ENCODE assay signal across 8 mouse cellular contexts in genomic region chr10:80133226-80133849, GRCm38 (mm10). TPM values are rescaled to one million over a fixed set of nuclear protein-coding genes. Genes with fewer than 3 reads are reported as not detected.
DNase-seq lines count a peak whose midpoint lies in the region; ATAC-seq and TF ChIP-seq lines count a peak whose summit lies in the region.

No protein-coding gene starts in this region.

- H3K27ac ChIP-seq in hindbrain, postnatal 0 days, result no peak overlapping the region
- no peak overlapping the region for H3K27ac ChIP-seq in hindbrain, embryonic 11.5 days (ENCODE audit: low read depth, low read length)
- peak overlapping the region in 1 of 2 experiments; percentile 51; a peak in 2 of 4 replicates for H3K27ac ChIP-seq in heart, embryonic 14.5 days (replicated peaks in 1 of 2; ENCODE audit: control insufficient read depth in 1 of 2, insufficient read depth in 1 of 2, low read depth in 2 of 2, low read length in 2 of 2)

- no peaks in the 10 kb centered on the region for H3K27me3 ChIP-seq in hindbrain, postnatal 0 days (ENCODE audit: insufficient read depth, low read length)
- H3K27me3 ChIP-seq in hindbrain, embryonic 11.5 days (ENCODE audit: control insufficient read depth, insufficient read depth, low read length), result peaks cover 21% of the 10 kb centered on the region
- H3K27me3 ChIP-seq in heart, embryonic 14.5 days (ENCODE audit: control insufficient read depth, insufficient read depth, low read length), result peaks cover 30% of the 10 kb centered on the region
- H3K27me3 ChIP-seq in splenic B cell, adult 2 months (ENCODE audit: control insufficient read depth, insufficient read depth, low read length, poor library complexity, severe bottlenecking), result no peaks in the 10 kb centered on the region

- H3K9ac ChIP-seq in hindbrain, postnatal 0 days (replicated peaks; ENCODE audit: low read length), result no peak overlapping the region
- H3K9ac ChIP-seq in hindbrain, embryonic 11.5 days (ENCODE audit: low read depth, low read length), result no peak overlapping the region
- 0 out of 2 replicates have a peak overlapping the region, but pooled peaks have one; percentile 1 for H3K9ac ChIP-seq in heart, embryonic 14.5 days (ENCODE audit: low read length)

- no peak for ATAC-seq in hindbrain, postnatal 0 days
- ATAC-seq in hindbrain, embryonic 11.5 days (ENCODE audit: low FRiP score), result no peak
- ATAC-seq in heart, embryonic 14.5 days (ENCODE audit: insufficient number of reproducible peaks, insufficient read depth, low FRiP score, low read depth), result peak; percentile 11; the same call in 1 of the 2 replicates

- peaks cover 50% of the 10 kb centered on the region for H3K36me3 ChIP-seq in hindbrain, postnatal 0 days (ENCODE audit: insufficient read depth, low read length)
- peaks cover 11% of the 10 kb centered on the region for H3K36me3 ChIP-seq in hindbrain, embryonic 11.5 days (ENCODE audit: control insufficient read depth, insufficient read depth, low read length)
- H3K36me3 ChIP-seq in heart, embryonic 14.5 days (ENCODE audit: control insufficient read depth, insufficient read depth, low read length), result peaks cover 44% of the 10 kb centered on the region
- peaks cover 4% of the 10 kb centered on the region for H3K36me3 ChIP-seq in splenic B cell, adult 2 months (ENCODE audit: control insufficient read depth, insufficient read depth, low read length, poor library complexity, severe bottlenecking)

- peak; percentile 39 for DNase-seq in hindbrain, postnatal 0 days (ENCODE audit: low spot score)
- DNase-seq in hindbrain, embryonic 11.5 days (ENCODE audit: low spot score), result no peak
- DNase-seq in thymus, postnatal 4 days, result peak; percentile 55
- no peak for DNase-seq in thymus, postnatal 10 days (ENCODE audit: low spot score in 2 of 2)
- peak; percentile 45 for DNase-seq in splenic B cell, adult 2 months (ENCODE audit: low read depth, low spot score)
- no peak for DNase-seq in ovary, postnatal 14 days (ENCODE audit: low spot score)
- DNase-seq in urinary bladder, postnatal 25 days (ENCODE audit: low spot score), result no peak

- WGBS in hindbrain, postnatal 0 days, result 62% methylated on average over 8 of the region's 8 CpGs
- WGBS in hindbrain, embryonic 11.5 days, result 83% methylated on average over 8 of the region's 8 CpGs
- 54% methylated on average over 8 of the region's 8 CpGs for WGBS in heart, embryonic 14.5 days

- TF ChIP-seq CTCF in hindbrain, postnatal 0 days (IDR thresholded peaks at IDR 0.05; ENCODE audit: low read depth), result peak; percentile 27; the same call in 1 of the 2 replicates

- no peak overlapping the region for H3K4me2 ChIP-seq in hindbrain, postnatal 0 days (ENCODE audit: low read depth, low read length)
- H3K4me2 ChIP-seq in hindbrain, embryonic 11.5 days (replicated peaks; ENCODE audit: low read depth, low read length), result no peak overlapping the region
- no peak overlapping the region for H3K4me2 ChIP-seq in heart, embryonic 14.5 days (ENCODE audit: low read length)

- no peak overlapping the region for H3K4me3 ChIP-seq in hindbrain, postnatal 0 days (ENCODE audit: low read length)
- no peak overlapping the region for H3K4me3 ChIP-seq in hindbrain, embryonic 11.5 days (ENCODE audit: low read depth, low read length)
- H3K4me3 ChIP-seq in heart, embryonic 14.5 days (ENCODE audit: control insufficient read depth in 1 of 2, insufficient read depth in 1 of 2, low read depth in 1 of 2, low read length in 2 of 2), result no peak overlapping the region

- H3K9me3 ChIP-seq in hindbrain, postnatal 0 days (ENCODE audit: low read length), result no peaks in the 10 kb centered on the region
- H3K9me3 ChIP-seq in hindbrain, embryonic 11.5 days (ENCODE audit: control insufficient read depth, low read length), result no peaks in the 10 kb centered on the region
- H3K9me3 ChIP-seq in heart, embryonic 14.5 days (ENCODE audit: control insufficient read depth, low read length), result 0 out of 2 replicates have a peak, but pooled peaks cover 3% of the 10 kb centered on the region

- peaks cover 14% of the 10 kb centered on the region for H3K4me1 ChIP-seq in hindbrain, postnatal 0 days (ENCODE audit: insufficient read depth, low read length)
- H3K4me1 ChIP-seq in hindbrain, embryonic 11.5 days (replicated peaks; ENCODE audit: control insufficient read depth, insufficient read depth, low read length), result peaks cover 23% of the 10 kb centered on the region
- H3K4me1 ChIP-seq in heart, embryonic 14.5 days (ENCODE audit: control insufficient read depth in 2 of 2, insufficient read depth in 2 of 2, low read length in 2 of 2), result peaks cover 18 to 37% of the 10 kb centered on the region in 2 experiments

RNA-seq across cellular contexts. Expression of gene Atp5d, which starts 5.1 kb away (rescaled TPM):
- 273 and 303 TPM in 2 replicates for total RNA-seq in hindbrain, postnatal 0 days (2014; rRNA removed)
- polyA plus RNA-seq in hindbrain, postnatal 0 days (2015; fragmentation: Nextera tagmentation; extraction: Ambion mirVana), result 733 and 736 TPM in 2 replicates
- 364 and 371 TPM in 2 replicates for polyA plus RNA-seq in hindbrain, embryonic 11.5 days (2014; fragmentation: Nextera tagmentation; extraction: Ambion mirVana)
- 988 and 1,015 TPM in 2 replicates for polyA plus RNA-seq in heart, embryonic 14.5 days (2014; fragmentation: Nextera tagmentation; extraction: Ambion mirVana)

RNA-seq across cellular contexts. Expression of gene Cbarp, which starts 7.3 kb away (rescaled TPM):
- total RNA-seq in hindbrain, postnatal 0 days (2014; rRNA removed), result 270 and 288 TPM in 2 replicates
- polyA plus RNA-seq in hindbrain, postnatal 0 days (2015; fragmentation: Nextera tagmentation; extraction: Ambion mirVana), result 95.5 and 106 TPM in 2 replicates
- polyA plus RNA-seq in hindbrain, embryonic 11.5 days (2014; fragmentation: Nextera tagmentation; extraction: Ambion mirVana), result 15.1 and 16.7 TPM in 2 replicates
- 1.6 and 2.6 TPM in 2 replicates for polyA plus RNA-seq in heart, embryonic 14.5 days (2014; fragmentation: Nextera tagmentation; extraction: Ambion mirVana)

RNA-seq across cellular contexts. Expression of gene Midn, which starts 14.7 kb away (rescaled TPM):
- 146 and 172 TPM in 2 replicates for total RNA-seq in hindbrain, postnatal 0 days (2014; rRNA removed)
- polyA plus RNA-seq in hindbrain, postnatal 0 days (2015; fragmentation: Nextera tagmentation; extraction: Ambion mirVana), result 14.7 and 15.8 TPM in 2 replicates
- 66.7 and 67.1 TPM in 2 replicates for polyA plus RNA-seq in hindbrain, embryonic 11.5 days (2014; fragmentation: Nextera tagmentation; extraction: Ambion mirVana)
- polyA plus RNA-seq in heart, embryonic 14.5 days (2014; fragmentation: Nextera tagmentation; extraction: Ambion mirVana), result 21.2 and 25.8 TPM in 2 replicates

RNA-seq across cellular contexts. Expression of gene Stk11, which starts 17.7 kb away (rescaled TPM):
- total RNA-seq in hindbrain, postnatal 0 days (2014; rRNA removed), result 86.4 and 86.6 TPM in 2 replicates
- 13.9 and 15.0 TPM in 2 replicates for polyA plus RNA-seq in hindbrain, postnatal 0 days (2015; fragmentation: Nextera tagmentation; extraction: Ambion mirVana)
- 21.3 and 26.8 TPM in 2 replicates for polyA plus RNA-seq in hindbrain, embryonic 11.5 days (2014; fragmentation: Nextera tagmentation; extraction: Ambion mirVana)
- 14.6 and 17.7 TPM in 2 replicates for polyA plus RNA-seq in heart, embryonic 14.5 days (2014; fragmentation: Nextera tagmentation; extraction: Ambion mirVana)

RNA-seq across cellular contexts. Expression of gene Sbno2, which starts 28.0 kb away (rescaled TPM):
- total RNA-seq in hindbrain, postnatal 0 days (2014; rRNA removed), result 22.8 and 23.7 TPM in 2 replicates
- 6.9 and 7.8 TPM in 2 replicates for polyA plus RNA-seq in hindbrain, postnatal 0 days (2015; fragmentation: Nextera tagmentation; extraction: Ambion mirVana)
- 8.0 and 9.5 TPM in 2 replicates for polyA plus RNA-seq in hindbrain, embryonic 11.5 days (2014; fragmentation: Nextera tagmentation; extraction: Ambion mirVana)
- polyA plus RNA-seq in heart, embryonic 14.5 days (2014; fragmentation: Nextera tagmentation; extraction: Ambion mirVana), result 9.5 and 9.6 TPM in 2 replicates

Comparison
In these comparisons a context has a peak if more than half of its experiments do, and no peak if none do; other contexts are left out.
1. DNase-seq: peak in hindbrain, postnatal 0 days (single experiment), thymus, postnatal 4 days (single experiment) and splenic B cell, adult 2 months (single experiment); none in hindbrain, embryonic 11.5 days (single experiment), thymus, postnatal 10 days (0 of 2), ovary, postnatal 14 days (single experiment) and urinary bladder, postnatal 25 days (single experiment).